Mouse (Mus musculus) embryonic fibroblast, embryonic 13.5 days (primary cell): ENCODE measurements around the gene Med31. TPM values are rescaled to one million over a fixed set of nuclear protein-coding genes. Genes with fewer than 3 reads are reported as not detected.
"Not testable (repeated sequence)": the region's sequence is repeated elsewhere in the genome, so short reads cannot be mapped to it uniquely, and the experiment has no call there.

Experiments
- H3K27ac ChIP-seq: 2 replicates; pipeline ENCODE4 v1.5.1; 2012; ENCODE audit warnings: low read length, control low read depth, inconsistent platforms; ENCODE audit not compliant: insufficient read depth
- H3K4me1 ChIP-seq: 2 replicates; pipeline ENCODE4 v1.6.1; 2011; ENCODE audit warnings: low read length; ENCODE audit not compliant: control insufficient read depth, insufficient read depth
- H3K4me3 ChIP-seq: 2 replicates; pipeline ENCODE4 v1.5.1; 2011; ENCODE audit warnings: mild to moderate bottlenecking, control low read depth, low read length; ENCODE audit not compliant: insufficient read depth
- CTCF ChIP-seq: IDR thresholded peaks from 2 replicates; pipeline ENCODE4 v1.5.1; 2011; ENCODE audit warnings: mild to moderate bottlenecking, control low read depth, low read length, moderate library complexity, borderline replicate concordance; ENCODE audit not compliant: insufficient read depth
- POLR2A ChIP-seq: IDR thresholded peaks from 2 replicates; pipeline ENCODE4 v1.6.1; 2011; ENCODE audit warnings: low read depth, mild to moderate bottlenecking, control low read depth, low read length, moderate library complexity
- polyA plus RNA-seq: library from polyadenylated mRNA; stranded (reverse); fragments of >200 nt; gene quantifications from 2 replicates; pipeline ENCODE4 v1.2.4, GENCODE M21; 2011; ENCODE audit warnings: low read depth; ENCODE audit not compliant: missing spikeins, insufficient read length

Med31 gene
- polyA plus RNA-seq, 1 experiment: 13.5 TPM

- Histone ChIP-seq H3K4me3 (no peak overlapping the region), H3K27ac (no peak overlapping the region)
- no peak for TF ChIP-seq CTCF
- no peak for TF ChIP-seq POLR2A
Measured at GRCm38 (mm10) chr11:72173506-72173905, 41.9 kb downstream of the Med31 start.

DNA sequence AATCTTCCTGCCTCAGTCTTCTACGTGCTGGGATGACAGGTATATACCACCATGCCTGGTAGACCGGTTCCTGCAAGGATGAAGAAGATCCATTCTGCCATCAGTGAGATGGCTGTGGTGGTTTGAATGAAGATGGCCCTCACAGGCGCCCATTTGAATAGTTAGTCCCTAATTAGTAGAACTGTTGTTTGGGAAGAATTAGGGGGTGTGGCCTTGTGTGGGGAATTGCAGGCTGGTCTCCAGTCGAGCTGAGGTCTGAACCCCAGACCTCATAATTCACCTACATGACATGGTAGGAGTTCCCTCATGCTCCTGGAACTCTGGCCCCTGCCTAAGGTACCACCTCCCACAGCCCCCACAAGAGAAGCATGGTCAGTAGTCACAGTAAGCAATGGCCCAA is 43.5 kb downstream of the Med31 start:
- H3K4me1 ChIP-seq, H3K4me3 ChIP-seq, H3K27ac ChIP-seq: not testable (repeated sequence)

More at GRCm38 (mm10) chr11:72173506-72173905, 41.9 kb downstream of the Med31 start:
- H3K4me1 ChIP-seq: no peaks in the 10 kb centered on the region; the same call in 1 of the 2 replicates

DNA sequence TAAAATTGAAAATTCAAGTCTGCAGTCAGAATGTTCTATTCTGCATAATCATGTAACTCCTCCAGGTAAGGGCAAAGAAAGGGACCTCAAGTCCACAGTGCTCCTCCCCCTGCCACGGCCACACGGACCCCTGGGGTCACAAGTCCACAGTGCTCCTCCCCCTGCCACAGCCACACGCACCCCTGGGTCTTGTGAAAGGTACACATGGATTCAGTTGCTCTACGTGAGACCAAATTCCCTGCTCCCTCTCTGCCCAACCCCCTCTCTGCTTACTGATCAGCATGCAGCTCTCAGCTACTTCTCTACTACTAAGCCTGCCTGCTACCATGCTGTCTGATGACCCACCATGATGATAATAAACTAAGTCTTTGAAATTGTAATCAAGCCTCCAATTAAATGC is 45.5 kb downstream of the Med31 start:
- Histone ChIP-seq H3K4me3 (no peak overlapping the region), H3K4me1 (no peaks in the 10 kb centered on the region), H3K27ac (no peak overlapping the region)
- no peak for TF ChIP-seq CTCF
- no peak for TF ChIP-seq POLR2A

DNA sequence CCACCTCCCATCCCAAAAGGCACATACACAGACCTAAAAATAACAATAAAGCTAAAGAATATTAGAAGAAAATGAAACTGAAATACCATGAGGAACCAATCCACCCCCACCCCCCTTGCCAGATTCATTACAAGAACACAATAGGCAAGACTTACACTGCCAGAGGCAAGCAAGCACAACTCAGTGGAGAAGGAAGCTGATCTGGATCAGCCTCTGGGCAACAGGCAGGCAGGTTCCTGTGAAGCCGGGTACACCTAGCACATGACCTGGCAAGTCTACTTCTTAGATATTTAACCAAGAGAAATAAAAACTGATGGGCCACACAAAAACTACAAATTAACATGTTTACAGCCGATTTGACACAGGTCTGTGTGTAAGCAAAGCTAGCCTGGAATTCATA is 52.2 kb downstream of the Med31 start:
- TF ChIP-seq POLR2A (no peak), CTCF (no peak)
- H3K4me1 ChIP-seq: no peaks in the 10 kb centered on the region

More for the DNA sequence above, 52.2 kb downstream of the Med31 start:
- no peak overlapping the region for H3K4me3 ChIP-seq
- H3K27ac ChIP-seq: no peak overlapping the region

Other genes with a start within 250 kb of the Med31 start
- gene Aipl1, start 178.1 kb downstream of the Med31 start, polyA plus RNA-seq: 0.20 and 0.30 TPM in 2 replicates
- 26.6 and 32.9 TPM in 2 replicates for gene Pimreg, start 173.6 kb downstream of the Med31 start, polyA plus RNA-seq
- 0.89 and 1.1 TPM in 2 replicates for gene Pitpnm3, start 79.8 kb downstream of the Med31 start, polyA plus RNA-seq
- 0.90 and 1.1 TPM in 2 replicates for gene Gm43951, start 8.8 kb downstream of the Med31 start, polyA plus RNA-seq
- 8.0 and 11.8 TPM in 2 replicates for gene 4933427D14Rik, start 8.1 kb downstream of the Med31 start, polyA plus RNA-seq
- 131 and 168 TPM in 2 replicates for gene Txndc17, start 8.0 kb downstream of the Med31 start, polyA plus RNA-seq
- 0.74 TPM in 1 of 2 replicates, not detected in the other for gene Slc13a5, start 51.6 kb upstream of the Med31 start, polyA plus RNA-seq
- gene Xaf1, start 86.0 kb upstream of the Med31 start, polyA plus RNA-seq: 42.3 and 73.5 TPM in 2 replicates
- gene Fbxo39, start 98.9 kb upstream of the Med31 start, polyA plus RNA-seq: not detected in 2 replicates
- gene Tekt1, start 146.8 kb upstream of the Med31 start, polyA plus RNA-seq: not detected in 2 replicates
- 0.28 TPM in 1 of 2 replicates, not detected in the other for gene Smtnl2, start 196.1 kb upstream of the Med31 start, polyA plus RNA-seq
- not detected in 2 replicates for gene Ggt6, start 219.9 kb upstream of the Med31 start, polyA plus RNA-seq
- gene Mybbp1a, start 225.8 kb upstream of the Med31 start, polyA plus RNA-seq: 124 and 138 TPM in 2 replicates